Mouse (Mus musculus) c-Kit-positive CD71-negative TER-119-negative erythroid progenitor cells, embryonic 14.5 days (primary cell): ENCODE results near the gene Ttbk1.

Experiments used
- DNase-seq: peaks from one replicate; pipeline ENCODE4 v3.0.0-alpha.2; 2013; ENCODE audit warnings: low read depth

Ttbk1 gene

GRCm38 (mm10) chr17:46408478-46408877, 79.0 kb downstream of the Ttbk1 start:
- no peak for DNase-seq

- DNase-seq: no peak
Measured at GRCm38 (mm10) chr17:46394631-46395030, 92.8 kb downstream of the Ttbk1 start.

- DNase-seq: no peak
Measured at GRCm38 (mm10) chr17:46393012-46393411, 94.5 kb downstream of the Ttbk1 start.
